Mouse (Mus musculus): ENCODE data around the gene Plppr2.

The Plppr2 gene

GRCm38 (mm10) chr9:21936692-21937570 is at the start of gene Plppr2:
Gene Plppr2 (plus strand): TSS chr9:21937033.
- peak; percentile 90 for ATAC-seq (ENCODE audit: insufficient number of reproducible peaks, low FRiP score, low TSS enrichment)

DNA sequence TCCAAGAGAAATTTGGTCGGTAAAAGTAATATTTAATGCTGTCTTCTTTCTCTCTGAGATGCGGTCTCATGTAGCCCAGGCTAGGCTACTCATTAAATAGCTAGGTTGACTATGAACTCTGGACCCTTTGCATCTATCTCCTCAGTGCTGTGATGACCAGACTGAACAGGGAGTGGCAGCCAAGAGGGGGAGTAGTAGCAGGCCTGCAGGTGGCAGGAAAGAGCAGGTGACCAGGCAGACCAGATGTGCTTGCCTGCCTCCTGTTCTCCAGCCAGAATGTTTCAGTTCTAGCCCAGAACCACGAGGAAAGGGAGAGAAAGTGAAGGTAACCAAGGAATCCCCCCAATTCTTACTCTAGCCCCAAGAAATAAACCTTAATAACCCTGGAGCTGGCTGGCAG is 47.6 kb upstream of the Plppr2 start:
- ATAC-seq (ENCODE audit: insufficient number of reproducible peaks, low FRiP score, low TSS enrichment): no peak

DNA sequence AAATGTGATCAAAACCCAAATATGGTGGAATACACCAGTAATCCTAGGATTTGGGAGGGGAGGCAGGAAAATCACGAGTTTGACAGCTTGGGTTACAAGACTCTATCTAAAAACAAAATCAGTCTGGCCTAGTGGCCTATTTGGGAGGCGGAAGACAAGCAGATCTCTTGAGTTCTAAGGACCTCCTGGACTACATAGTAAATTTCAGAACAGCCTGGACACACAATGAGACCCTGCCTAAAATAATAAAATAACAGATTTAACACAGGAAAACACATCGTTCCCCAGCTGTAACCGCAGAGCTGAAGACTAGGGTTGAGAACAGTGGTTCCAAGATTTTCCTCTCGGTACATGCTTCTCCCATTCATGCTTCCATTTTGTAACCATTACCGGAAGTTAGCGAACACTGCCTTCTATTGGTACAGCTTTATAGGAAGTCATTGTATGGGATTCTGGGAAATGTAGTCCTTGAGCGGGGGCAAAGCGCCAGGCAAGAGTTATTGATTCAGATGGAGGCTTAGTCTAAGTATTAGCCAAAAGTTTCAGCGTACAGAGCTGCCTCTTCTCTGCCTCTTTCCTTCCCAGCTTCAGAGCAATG is 35.5 kb upstream of the Plppr2 start:
- ATAC-seq (ENCODE audit: insufficient number of reproducible peaks, low FRiP score, low TSS enrichment): peak; percentile 86

GRCm38 (mm10) chr9:21904031-21904430 is 32.8 kb upstream of the Plppr2 start:
- no peak for ATAC-seq (ENCODE audit: insufficient number of reproducible peaks, low FRiP score, low TSS enrichment)

DNA sequence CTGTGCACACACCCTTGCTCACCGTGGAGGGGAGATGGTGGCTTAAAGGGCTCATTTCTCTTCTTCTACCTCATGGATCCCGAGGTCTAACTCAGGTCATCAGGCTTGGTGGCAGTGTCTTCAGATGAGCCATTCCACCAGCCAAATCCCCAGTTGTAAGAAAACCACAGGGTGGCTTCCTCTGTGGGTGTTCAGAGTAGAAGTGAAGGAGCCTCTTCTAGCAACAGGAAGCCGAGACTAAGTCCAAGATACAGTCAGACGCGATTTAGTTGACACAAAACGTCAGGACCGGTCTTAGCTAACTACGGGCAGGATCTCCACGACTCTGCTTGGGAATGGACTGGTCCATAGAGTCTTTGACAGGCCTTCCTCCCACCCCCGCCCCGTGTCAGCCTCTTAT is 28.6 kb upstream of the Plppr2 start:
- no peak for ATAC-seq (ENCODE audit: insufficient number of reproducible peaks, low FRiP score, low TSS enrichment)

GRCm38 (mm10) chr9:21909474-21910223 is 27.2 kb upstream of the Plppr2 start:
- peak; percentile 53; the same call in 1 of the 2 replicates for ATAC-seq (ENCODE audit: insufficient number of reproducible peaks, low FRiP score, low TSS enrichment)

GRCm38 (mm10) chr9:21916851-21917492 is 19.9 kb upstream of the Plppr2 start:
- no peak for ATAC-seq (ENCODE audit: insufficient number of reproducible peaks, low FRiP score, low TSS enrichment)

DNA sequence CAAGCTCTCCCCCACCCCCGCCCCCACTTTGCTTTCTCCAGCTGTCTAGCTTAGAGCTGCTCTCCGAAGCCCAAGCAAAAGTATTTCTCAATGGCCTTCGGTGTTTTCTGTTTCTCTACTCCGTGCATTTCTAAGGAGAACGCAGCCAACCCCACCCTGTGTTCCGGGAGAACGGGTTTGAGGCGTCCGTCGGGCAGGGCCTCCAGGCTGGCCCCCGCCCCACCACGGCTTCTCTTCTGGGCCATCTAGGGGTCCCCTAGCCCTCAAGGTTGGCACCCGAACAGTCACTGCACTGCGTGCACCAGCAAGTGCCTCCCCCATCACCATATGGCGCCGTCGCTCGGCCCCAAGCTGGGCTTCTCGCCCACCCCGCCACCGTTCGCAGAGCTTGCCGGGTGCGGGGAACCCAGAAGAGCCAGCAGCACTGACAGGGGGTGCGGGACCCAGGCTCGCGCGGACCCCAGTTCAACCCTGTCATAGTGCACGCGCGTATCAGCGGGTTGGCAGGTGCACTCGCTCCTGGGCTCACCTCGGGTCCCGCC is 19.3 kb upstream of the Plppr2 start:
- ATAC-seq (ENCODE audit: insufficient number of reproducible peaks, low FRiP score, low TSS enrichment): peak; percentile 45; the same call in 1 of the 2 replicates

DNA sequence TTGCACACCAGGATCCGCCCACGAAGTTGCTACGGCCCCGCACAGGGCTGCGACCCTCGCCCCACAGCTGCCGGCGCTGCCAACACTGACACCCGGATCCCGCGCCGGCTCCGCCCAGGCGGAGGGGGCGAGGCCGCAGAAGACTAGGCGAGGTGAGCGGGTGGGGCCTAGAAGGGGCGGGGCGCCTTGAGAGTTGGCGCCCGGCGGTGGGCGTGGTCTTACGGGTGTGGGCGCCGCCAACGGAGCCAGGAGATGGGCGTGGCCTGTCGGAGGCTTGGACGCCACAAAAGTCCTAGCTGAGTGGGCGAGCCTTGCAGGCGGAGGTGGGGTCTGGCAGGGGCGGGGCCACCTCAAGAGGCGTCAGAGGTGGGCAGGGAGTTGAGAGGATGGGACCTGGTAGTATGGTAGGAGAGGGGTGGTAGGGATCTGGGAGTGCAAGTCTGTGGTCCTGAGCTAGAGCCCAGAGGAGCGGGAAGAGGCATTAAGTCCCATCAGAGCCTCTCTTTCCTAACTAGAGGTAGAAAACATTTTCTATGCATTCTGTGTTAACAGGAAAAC is 18.7 kb upstream of the Plppr2 start, which contains the start of gene Rab3d:
Gene Rab3d, minus strand, starts transcription at position 158 of the 558 bp plus-strand sequence.
- ATAC-seq (ENCODE audit: insufficient number of reproducible peaks, low FRiP score, low TSS enrichment): peak; percentile 71

DNA sequence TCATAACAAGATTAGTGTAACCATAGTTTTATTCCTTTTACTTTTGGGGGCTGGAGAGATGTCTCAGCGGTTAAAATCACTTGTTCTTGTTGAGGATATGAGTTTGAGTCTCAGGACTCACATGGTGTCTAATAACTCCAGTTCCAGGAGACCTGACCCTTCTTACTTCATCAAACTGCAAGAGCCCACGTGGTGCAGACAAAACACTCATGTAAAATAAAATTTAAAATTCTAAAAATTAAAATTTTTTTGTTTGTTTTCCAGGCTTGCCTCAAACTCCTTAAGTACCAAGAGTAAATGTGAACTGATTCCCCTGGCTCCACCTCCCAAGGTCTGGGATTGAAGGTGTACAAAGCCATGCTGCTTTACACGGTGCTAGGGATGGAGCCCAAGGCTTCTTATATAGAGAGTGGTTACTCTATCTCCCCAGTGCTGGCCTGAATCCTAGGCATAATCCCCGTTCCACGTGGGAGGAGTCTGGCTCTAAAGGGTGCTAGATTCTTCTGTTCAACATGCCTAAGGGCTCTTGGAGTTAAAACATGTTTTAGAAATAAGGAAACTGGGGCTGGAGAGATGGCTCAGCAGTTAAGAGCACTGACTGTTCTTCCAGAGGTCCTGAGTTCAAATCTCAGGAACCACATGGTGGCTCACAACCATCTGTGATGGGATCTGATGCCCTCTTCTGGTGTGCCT is 18.0 kb upstream of the Plppr2 start:
- no peak for ATAC-seq (ENCODE audit: insufficient number of reproducible peaks, low FRiP score, low TSS enrichment)

DNA sequence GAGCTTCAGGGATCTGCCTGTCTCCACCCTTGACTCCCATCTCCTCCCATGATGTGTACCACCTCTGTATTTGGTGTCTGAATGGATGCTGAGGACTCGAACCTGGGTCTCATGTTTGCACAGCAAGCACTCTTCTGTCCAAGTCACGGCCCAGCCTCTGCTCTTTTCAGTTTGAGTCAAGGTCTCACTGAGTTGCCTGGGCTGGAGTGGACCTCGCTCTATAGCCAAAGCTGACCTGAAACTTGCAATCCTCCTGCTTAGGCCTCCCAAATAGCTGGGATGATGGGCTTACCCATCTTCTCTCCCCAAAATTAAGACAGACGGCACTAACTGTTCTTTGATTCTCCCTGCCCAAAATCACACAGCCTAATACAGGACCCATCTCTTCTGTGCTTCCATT is 13.8 kb upstream of the Plppr2 start:
- ATAC-seq (ENCODE audit: insufficient number of reproducible peaks, low FRiP score, low TSS enrichment): no peak

- ATAC-seq (ENCODE audit: insufficient number of reproducible peaks, low FRiP score, low TSS enrichment): no peak
Observed at GRCm38 (mm10) chr9:21923490-21924098, 13.2 kb upstream of the Plppr2 start.

DNA sequence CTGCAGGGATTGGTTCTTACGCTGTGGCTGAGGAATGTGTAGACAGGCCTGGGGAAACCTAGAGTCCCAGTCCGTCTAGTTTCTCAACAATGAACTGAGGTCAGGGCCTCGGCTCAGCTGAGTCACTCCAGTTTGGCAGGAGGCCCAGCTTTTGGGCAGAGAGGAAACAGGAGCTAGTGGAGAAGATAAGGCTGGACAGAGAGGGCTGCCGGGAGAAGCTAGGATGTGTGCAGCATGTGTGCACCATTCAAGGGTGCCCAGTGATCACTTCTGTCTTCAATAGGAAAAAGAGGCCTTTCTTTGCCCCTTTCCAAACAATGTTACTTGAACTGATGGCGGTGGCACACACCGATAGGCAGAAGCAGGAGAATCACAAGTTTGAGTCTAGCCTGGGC is 12.7 kb upstream of the Plppr2 start:
- ATAC-seq (ENCODE audit: insufficient number of reproducible peaks, low FRiP score, low TSS enrichment): no peak

- ATAC-seq (ENCODE audit: insufficient number of reproducible peaks, low FRiP score, low TSS enrichment): no peak
Observed at GRCm38 (mm10) chr9:21925034-21925433, 11.8 kb upstream of the Plppr2 start.

GRCm38 (mm10) chr9:21925506-21925905 is 11.3 kb upstream of the Plppr2 start:
- ATAC-seq (ENCODE audit: insufficient number of reproducible peaks, low FRiP score, low TSS enrichment): no peak

DNA sequence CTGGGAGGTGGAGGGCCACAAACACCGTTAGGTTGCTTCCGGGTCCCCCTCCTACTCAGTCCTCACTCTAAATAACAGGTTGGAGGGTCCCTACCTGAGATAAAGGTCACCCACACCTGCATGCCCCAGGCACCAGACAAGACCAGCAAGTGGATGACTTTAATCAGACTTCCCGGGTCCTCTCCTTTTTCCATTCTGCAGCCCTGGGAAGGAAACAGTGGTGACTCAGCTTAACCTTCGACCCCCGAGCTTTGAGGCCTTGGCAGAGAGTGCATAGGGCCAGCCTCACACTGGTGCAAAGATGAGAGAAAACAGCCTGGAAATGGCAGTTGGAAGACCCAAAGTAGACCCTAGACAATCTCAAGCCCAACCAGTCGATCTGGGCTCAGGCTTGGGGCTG is 10.7 kb upstream of the Plppr2 start:
- no peak for ATAC-seq (ENCODE audit: insufficient number of reproducible peaks, low FRiP score, low TSS enrichment)

DNA sequence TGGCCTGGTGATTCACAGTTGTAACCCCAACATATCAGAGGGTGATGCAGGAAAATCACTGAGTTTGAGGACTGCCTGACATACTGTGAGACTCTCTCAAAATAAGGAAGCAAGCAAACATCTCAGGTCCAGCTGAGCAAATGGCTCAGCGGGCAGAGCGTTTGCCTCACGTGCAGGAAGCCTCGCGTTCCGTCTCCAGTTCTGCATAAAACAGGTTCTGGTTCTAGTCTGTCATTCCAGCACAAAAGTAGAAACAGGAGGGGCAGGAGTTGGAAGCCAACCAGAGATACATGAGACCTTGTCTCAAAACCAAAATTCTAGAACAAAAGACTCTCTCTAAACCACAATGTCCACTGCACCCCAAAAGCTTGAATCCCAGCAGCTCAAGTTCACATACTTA is 10.0 kb upstream of the Plppr2 start:
- no peak for ATAC-seq (ENCODE audit: insufficient number of reproducible peaks, low FRiP score, low TSS enrichment)

DNA sequence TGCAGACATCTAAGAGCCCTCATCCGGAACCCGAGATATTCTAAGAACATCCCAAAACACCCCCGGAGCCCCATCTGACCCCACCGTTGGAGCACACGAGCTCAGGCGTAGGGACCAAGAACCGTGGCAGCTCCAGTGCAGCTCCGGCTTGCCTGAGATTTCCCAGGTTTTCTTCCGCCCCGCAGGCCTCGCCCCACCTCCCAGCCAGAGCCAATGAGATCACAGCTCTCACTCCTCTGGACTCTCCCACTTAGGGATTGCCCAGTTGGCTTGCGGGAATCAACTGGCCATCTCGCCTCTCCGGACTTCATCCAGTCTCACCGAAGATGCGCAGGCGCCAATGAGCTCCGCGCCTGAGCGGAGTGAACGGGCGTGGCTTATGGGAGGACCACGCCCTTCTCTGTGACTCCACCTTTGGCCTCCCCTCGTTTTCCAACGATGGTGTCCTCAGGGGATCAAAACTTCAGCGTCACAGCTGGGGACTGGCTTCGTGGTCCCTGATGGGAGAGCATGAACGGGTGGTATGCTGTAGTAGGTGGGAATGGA is 9.6 kb upstream of the Plppr2 start, which contains the start of the genes Ccdc159 and Tmem205:
Gene Ccdc159, plus strand, starts transcription at position 264 of the 546 bp plus-strand sequence.
Gene Tmem205, minus strand, starts transcription at position 349 of the 546 bp plus-strand sequence.
- peak; percentile 98 for ATAC-seq (ENCODE audit: insufficient number of reproducible peaks, low FRiP score, low TSS enrichment)

Measured in cerebellum, adult (tissue).